Mouse (Mus musculus) forebrain, embryonic 16.5 days (tissue): ENCODE data around the gene Hist1h2bb. TPM values are rescaled to one million over a fixed set of nuclear protein-coding genes. Genes with fewer than 3 reads are reported as not detected.
"Not testable (repeated sequence)": the region's sequence is repeated elsewhere in the genome, so short reads cannot be mapped to it uniquely, and the experiment has no call there.

Experiments
- ATAC-seq: fragments of 200-750 bp; cut with Nextera tagmentation; 2 replicates; pipeline ENCODE4 v1.8.0; 2017; ENCODE audit warnings: mild to moderate bottlenecking, moderate library complexity
- H3K27ac ChIP-seq: fragments of 300-500 bp; sonication (generic); 2 replicates; pipeline ENCODE4 v1.5.1; 2014; ENCODE audit warnings: low read length, control low read depth
- H3K27me3 ChIP-seq: fragments of 300-500 bp; sonication (generic); replicated peaks from 2 replicates; pipeline ENCODE4 v1.6.1; 2014; ENCODE audit warnings: low read length; ENCODE audit not compliant: control insufficient read depth, insufficient read depth
- H3K36me3 ChIP-seq: fragments of 300-500 bp; sonication (generic); 2 replicates; pipeline ENCODE4 v1.6.1; 2014; ENCODE audit not compliant: control insufficient read depth, insufficient read depth
- H3K4me1 ChIP-seq: fragments of 300-500 bp; sonication (generic); replicated peaks from 2 replicates; pipeline ENCODE4 v1.6.1; 2014; ENCODE audit warnings: low read length; ENCODE audit not compliant: control insufficient read depth, insufficient read depth
- H3K4me2 ChIP-seq: fragments of 300-500 bp; sonication (generic); 2 replicates; pipeline ENCODE4 v1.6.1; 2014; ENCODE audit warnings: mild to moderate bottlenecking, low read length, control low read depth
- H3K4me3 ChIP-seq: fragments of 300-500 bp; sonication (generic); replicated peaks from 2 replicates; pipeline ENCODE4 v1.5.1; 2014; ENCODE audit warnings: mild to moderate bottlenecking, low read length, control low read depth
- H3K9ac ChIP-seq: fragments of 300-500 bp; sonication (generic); replicated peaks from 2 replicates; pipeline ENCODE4 v1.6.1; 2014; ENCODE audit warnings: low read depth, low read length, control low read depth
- H3K9me3 ChIP-seq: fragments of 300-500 bp; sonication (generic); 2 replicates; pipeline ENCODE4 v1.6.1; 2016; ENCODE audit warnings: low read length; ENCODE audit not compliant: control insufficient read depth
- WGBS: fragments of 180-500 bp; shearing (Covaris S2); extraction: QIAGEN DNeasy Blood & Tissue Kit; methylation state at CpG from one replicate; pipeline ENCODE4 v1.1.7; 2014; 5-methylcytosine and 5-hydroxymethylcytosine counted together
- microRNA-seq: library from miRNA; unstranded; fragments of <30 nt; microRNA quantifications from one replicate; pipeline ENCODE4, GENCODE M21; 2017
- polyA plus RNA-seq: library from polyadenylated mRNA; unstranded; fragments of >200 nt; fragmentation: Nextera tagmentation; extraction: Ambion mirVana; gene quantifications from 2 replicates; pipeline ENCODE4 v1.2.1, GENCODE M21; 2015

Hist1h2bb gene
- polyA plus RNA-seq, 1 experiment from 2014 or later = 0.95 TPM

DNA sequence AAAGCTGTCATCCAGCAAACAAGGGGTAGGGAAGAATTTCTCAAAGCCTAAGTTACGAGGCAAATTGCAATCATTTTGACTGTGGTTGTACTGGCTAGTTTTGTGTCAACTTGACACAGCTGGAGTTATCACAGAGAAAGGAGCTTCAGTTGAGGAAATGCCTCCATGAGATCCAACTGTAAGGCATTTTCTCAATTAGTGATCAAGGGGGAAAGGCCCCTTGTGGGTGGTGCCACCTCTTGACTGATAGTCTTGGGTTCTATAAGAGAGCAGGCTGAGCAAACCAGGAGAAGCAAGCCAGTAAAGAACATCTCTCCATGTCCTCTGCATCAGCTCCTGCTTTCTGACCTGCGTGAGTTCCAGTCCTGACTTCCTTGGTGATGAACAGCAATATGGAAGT, 23.1 kb downstream of the Hist1h2bb start, which contains the start of gene Trim38:
Gene Trim38 (plus strand): TSS at position 301 of the 400 bp plus-strand sequence.
- not testable (repeated sequence) for H3K4me2 ChIP-seq, H3K4me3 ChIP-seq, H3K27ac ChIP-seq, ATAC-seq, H3K9me3 ChIP-seq, H3K27me3 ChIP-seq, H3K9ac ChIP-seq, H3K4me1 ChIP-seq, H3K36me3 ChIP-seq
- 87% methylated on average over 2 of the region's 2 CpGs for WGBS

DNA sequence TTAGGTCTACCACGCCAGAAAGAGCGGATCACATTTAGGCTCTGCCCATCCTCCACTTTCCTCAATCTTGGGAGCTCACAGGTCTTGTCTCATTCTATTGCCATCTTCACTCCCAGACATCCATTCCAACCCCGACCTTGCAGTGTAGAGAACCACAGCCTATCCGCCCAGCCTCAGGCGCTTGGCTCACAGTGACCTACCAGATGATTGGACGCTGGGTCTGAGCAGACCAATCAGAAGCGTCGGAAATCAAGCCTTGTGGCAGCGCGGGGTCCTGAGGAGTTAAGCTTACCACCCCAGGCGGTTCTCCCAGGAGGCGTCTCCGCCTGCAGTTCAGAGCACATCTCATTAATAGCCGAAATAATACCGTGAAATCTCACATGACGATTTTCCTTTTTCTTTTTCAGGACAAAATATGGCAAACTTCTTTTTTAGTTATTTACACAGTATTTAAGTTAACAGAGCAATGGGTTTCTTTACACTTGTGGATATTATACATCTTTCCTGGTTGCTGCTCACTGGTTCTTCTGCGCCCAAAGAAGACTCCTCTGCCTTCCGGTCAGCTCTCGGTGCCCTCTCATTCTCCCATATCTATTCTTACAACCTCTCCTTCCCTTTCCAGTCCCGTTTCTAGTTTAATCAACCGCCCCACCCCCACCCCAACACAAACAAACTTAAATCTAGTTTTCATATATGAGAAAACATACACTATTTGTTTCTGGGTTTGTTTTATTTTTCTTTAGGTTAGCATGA, 26.2 kb downstream of the Hist1h2bb start:
- Histone ChIP-seq H3K27ac (no peak overlapping the region), H3K27me3 (no peaks in the 10 kb centered on the region), H3K36me3 (no peaks in the 10 kb centered on the region), H3K4me1 (peaks cover 4% of the 10 kb centered on the region), H3K9me3 (no peaks in the 10 kb centered on the region), H3K9ac (no peak overlapping the region), H3K4me3 (peak overlapping the region; percentile 11; the same call in 1 of the 2 replicates), H3K4me2 (peak overlapping the region; percentile 45)
- peak; percentile 93 for ATAC-seq
- WGBS = 24% methylated on average over 21 of the region's 21 CpGs

DNA sequence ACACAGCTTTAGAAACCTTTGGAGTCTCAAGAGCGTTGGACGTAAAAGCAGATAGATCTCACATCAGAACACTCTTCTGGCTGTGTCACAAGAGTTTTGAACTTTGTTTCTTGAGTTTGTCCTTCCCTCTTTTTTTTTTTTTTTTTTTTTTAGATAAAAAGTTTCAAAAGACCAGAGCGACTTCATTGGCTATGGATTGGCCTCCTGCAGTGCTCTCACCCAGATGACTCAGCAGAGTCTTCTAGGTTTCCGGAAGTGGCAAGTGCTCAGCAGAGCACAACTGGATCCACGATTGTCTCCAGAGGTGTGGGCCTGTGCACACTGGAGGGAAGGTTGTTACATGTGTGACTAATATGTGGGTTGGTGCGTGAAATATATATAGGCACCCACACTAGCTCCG, 31.8 kb downstream of the Hist1h2bb start:
- no peak overlapping the region for H3K9ac ChIP-seq
- no peaks in the 10 kb centered on the region for H3K27me3 ChIP-seq
- H3K4me1 ChIP-seq = no peaks in the 10 kb centered on the region
- no peak overlapping the region for H3K4me3 ChIP-seq
- WGBS = 95% methylated on average over 7 of the region's 7 CpGs
- H3K27ac ChIP-seq = no peak overlapping the region
- H3K9me3 ChIP-seq = no peaks in the 10 kb centered on the region
- no peak overlapping the region for H3K4me2 ChIP-seq
- no peaks in the 10 kb centered on the region for H3K36me3 ChIP-seq
- ATAC-seq = no peak

DNA sequence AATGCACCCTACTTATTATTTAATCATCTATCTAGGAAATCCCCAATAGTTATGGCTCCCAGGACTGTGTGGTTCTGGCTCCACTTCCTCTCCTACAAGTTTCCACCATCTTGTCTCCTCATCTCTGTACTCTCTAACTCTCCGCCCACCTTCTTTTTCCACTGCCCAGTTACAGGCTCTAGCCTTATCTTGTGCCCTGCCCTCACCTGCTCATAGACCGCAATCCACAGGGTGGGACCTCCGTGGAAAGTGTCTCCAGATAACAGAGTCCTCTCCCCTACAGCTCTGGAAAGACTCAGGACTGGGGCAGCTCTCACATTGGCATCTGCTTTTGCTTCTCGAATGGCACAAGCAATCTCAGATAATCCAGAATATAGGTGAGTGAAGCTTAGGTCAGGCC, 32.5 kb downstream of the Hist1h2bb start:
- no peaks in the 10 kb centered on the region for H3K36me3 ChIP-seq
- WGBS = 89% methylated on average over 4 of the region's 4 CpGs
- H3K27ac ChIP-seq = no peak overlapping the region
- ATAC-seq = no peak
- no peak overlapping the region for H3K4me3 ChIP-seq
- no peak overlapping the region for H3K4me2 ChIP-seq
- H3K9ac ChIP-seq = no peak overlapping the region
- H3K4me1 ChIP-seq = no peaks in the 10 kb centered on the region
- no peaks in the 10 kb centered on the region for H3K27me3 ChIP-seq
- H3K9me3 ChIP-seq = no peaks in the 10 kb centered on the region

DNA sequence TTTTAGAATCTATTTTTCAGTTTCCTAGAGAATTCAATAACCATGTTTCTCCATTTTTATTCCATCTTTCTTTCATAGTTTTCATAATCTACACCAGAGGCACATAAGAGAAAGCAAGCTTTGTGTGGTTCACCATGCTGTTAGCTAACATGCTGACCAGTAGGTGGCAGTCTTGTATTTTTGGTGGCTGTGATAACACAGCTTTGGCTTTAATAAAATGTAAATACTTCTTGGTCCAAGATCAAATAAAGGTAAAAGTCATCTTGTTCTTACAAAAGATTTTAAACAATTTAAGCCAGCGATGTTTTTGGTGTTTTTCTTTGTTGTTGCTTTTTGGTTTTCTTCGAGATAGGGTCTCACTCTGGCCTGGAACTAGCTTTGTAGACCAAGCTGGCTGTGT, 46.0 kb downstream of the Hist1h2bb start:
- no peak overlapping the region for H3K4me3 ChIP-seq
- peak; percentile 70; the same call in 1 of the 2 replicates for ATAC-seq

More for the DNA sequence above, 46.0 kb downstream of the Hist1h2bb start:
- Histone ChIP-seq H3K9ac (no peak overlapping the region), H3K9me3 (no peaks in the 10 kb centered on the region), H3K4me2 (no peak overlapping the region), H3K4me1 (no peaks in the 10 kb centered on the region), H3K36me3 (no peaks in the 10 kb centered on the region), H3K27me3 (no peaks in the 10 kb centered on the region), H3K27ac (no peak overlapping the region)
- 47% methylated on average over 2 of the region's 2 CpGs for WGBS

Small RNAs within 50 kb of the gene (microRNA-seq; reads per million reads assigned to microRNA genes)
- gene Gm44314 = not detected
- not detected for gene Gm44484

Other genes starting within 250 kb of the Hist1h2bb start
- gene Hist1h4h, start 215.7 kb upstream of the Hist1h2bb start, polyA plus RNA-seq = 2.9 and 4.6 TPM in 2 replicates
- not detected in 2 replicates for gene Hist1h2af, start 212.8 kb upstream of the Hist1h2bb start, polyA plus RNA-seq
- 1.5 and 3.2 TPM in 2 replicates for gene Hist1h3g, start 211.3 kb upstream of the Hist1h2bb start, polyA plus RNA-seq
- gene Hist1h2bh, start 203.3 kb upstream of the Hist1h2bb start, polyA plus RNA-seq = 0.23 and 0.47 TPM in 2 replicates
- gene Hist1h3f, start 202.7 kb upstream of the Hist1h2bb start, polyA plus RNA-seq = 0.30 and 0.61 TPM in 2 replicates
- gene Hist1h4f, start 195.1 kb upstream of the Hist1h2bb start, polyA plus RNA-seq = not detected in 2 replicates
- gene Hist1h1d, start 193.5 kb upstream of the Hist1h2bb start, polyA plus RNA-seq = 0.15 and 0.22 TPM in 2 replicates
- 2.0 and 3.4 TPM in 2 replicates for gene Hist1h3e, start 184.4 kb upstream of the Hist1h2bb start, polyA plus RNA-seq
- gene Hist1h2ae, start 175.5 kb upstream of the Hist1h2bb start, polyA plus RNA-seq = 33.0 and 46.2 TPM in 2 replicates
- 2.1 and 6.2 TPM in 2 replicates for gene Hist1h2bg, start 175.3 kb upstream of the Hist1h2bb start, polyA plus RNA-seq
- 2.1 and 2.6 TPM in 2 replicates for gene Hist1h2bf, start 172.5 kb upstream of the Hist1h2bb start, polyA plus RNA-seq
- gene Hist1h2ad, start 172.4 kb upstream of the Hist1h2bb start, polyA plus RNA-seq = 1.2 and 3.4 TPM in 2 replicates
- 2.2 and 2.8 TPM in 2 replicates for gene Hist1h3d, start 171.0 kb upstream of the Hist1h2bb start, polyA plus RNA-seq
- gene Hist1h4d, start 165.1 kb upstream of the Hist1h2bb start, polyA plus RNA-seq = 51.0 and 59.0 TPM in 2 replicates
- 2.0 and 2.6 TPM in 2 replicates for gene Hist1h2be, start 125.6 kb upstream of the Hist1h2bb start, polyA plus RNA-seq
- 7.0 and 9.9 TPM in 2 replicates for gene Hist1h1e, start 124.2 kb upstream of the Hist1h2bb start, polyA plus RNA-seq
- 0.80 and 0.83 TPM in 2 replicates for gene Hist1h2ac, start 62.8 kb upstream of the Hist1h2bb start, polyA plus RNA-seq
- gene Hist1h2bc, start 62.5 kb upstream of the Hist1h2bb start, polyA plus RNA-seq = 27.2 and 35.5 TPM in 2 replicates
- gene Hist1h1t, start 50.9 kb upstream of the Hist1h2bb start, polyA plus RNA-seq = not detected in 2 replicates
- 2.1 and 2.2 TPM in 2 replicates for gene Hist1h4c, start 48.3 kb upstream of the Hist1h2bb start, polyA plus RNA-seq
- 2.1 and 3.3 TPM in 2 replicates for gene Hfe, start 35.9 kb upstream of the Hist1h2bb start, polyA plus RNA-seq
- gene Hist1h1c, start 7.9 kb upstream of the Hist1h2bb start, polyA plus RNA-seq = 16.7 and 22.7 TPM in 2 replicates
- 1.6 and 2.0 TPM in 2 replicates for gene Hist1h3c, start 1.1 kb upstream of the Hist1h2bb start, polyA plus RNA-seq
- 14.5 and 16.2 TPM in 2 replicates for gene Hist1h2ab, start 4.4 kb downstream of the Hist1h2bb start, polyA plus RNA-seq
- 4.9 and 6.7 TPM in 2 replicates for gene Hist1h3b, start 5.5 kb downstream of the Hist1h2bb start, polyA plus RNA-seq
- gene Hist1h4b, start 10.3 kb downstream of the Hist1h2bb start, polyA plus RNA-seq = 1.5 TPM in 1 of 2 replicates, not detected in the other
- not detected in 2 replicates for gene Hist1h4a, start 14.5 kb downstream of the Hist1h2bb start, polyA plus RNA-seq
- 1.5 and 1.9 TPM in 2 replicates for gene Hist1h3a, start 15.7 kb downstream of the Hist1h2bb start, polyA plus RNA-seq
- gene Hist1h1a, start 16.9 kb downstream of the Hist1h2bb start, polyA plus RNA-seq = 0.70 and 1.0 TPM in 2 replicates
- not detected in 2 replicates for gene Trim38, start 23.2 kb downstream of the Hist1h2bb start, polyA plus RNA-seq
- gene Slc17a2, start 60.3 kb downstream of the Hist1h2bb start, polyA plus RNA-seq = not detected in 2 replicates
- gene Slc17a3, start 92.7 kb downstream of the Hist1h2bb start, polyA plus RNA-seq = not detected in 2 replicates
- not detected in 2 replicates for gene Slc17a1, start 121.0 kb downstream of the Hist1h2bb start, polyA plus RNA-seq
- gene Slc17a4, start 168.3 kb downstream of the Hist1h2bb start, polyA plus RNA-seq = not detected in 2 replicates
- gene Hist1h2ba, start 187.4 kb downstream of the Hist1h2bb start, polyA plus RNA-seq = not detected in 2 replicates
- not detected in 2 replicates for gene Hist1h2aa, start 187.7 kb downstream of the Hist1h2bb start, polyA plus RNA-seq
- gene Scgn, start 244.5 kb downstream of the Hist1h2bb start, polyA plus RNA-seq = 1.9 and 3.7 TPM in 2 replicates